Mouse (Mus musculus): ENCODE results near the gene Noa1.

Noa1 gene

DNA sequence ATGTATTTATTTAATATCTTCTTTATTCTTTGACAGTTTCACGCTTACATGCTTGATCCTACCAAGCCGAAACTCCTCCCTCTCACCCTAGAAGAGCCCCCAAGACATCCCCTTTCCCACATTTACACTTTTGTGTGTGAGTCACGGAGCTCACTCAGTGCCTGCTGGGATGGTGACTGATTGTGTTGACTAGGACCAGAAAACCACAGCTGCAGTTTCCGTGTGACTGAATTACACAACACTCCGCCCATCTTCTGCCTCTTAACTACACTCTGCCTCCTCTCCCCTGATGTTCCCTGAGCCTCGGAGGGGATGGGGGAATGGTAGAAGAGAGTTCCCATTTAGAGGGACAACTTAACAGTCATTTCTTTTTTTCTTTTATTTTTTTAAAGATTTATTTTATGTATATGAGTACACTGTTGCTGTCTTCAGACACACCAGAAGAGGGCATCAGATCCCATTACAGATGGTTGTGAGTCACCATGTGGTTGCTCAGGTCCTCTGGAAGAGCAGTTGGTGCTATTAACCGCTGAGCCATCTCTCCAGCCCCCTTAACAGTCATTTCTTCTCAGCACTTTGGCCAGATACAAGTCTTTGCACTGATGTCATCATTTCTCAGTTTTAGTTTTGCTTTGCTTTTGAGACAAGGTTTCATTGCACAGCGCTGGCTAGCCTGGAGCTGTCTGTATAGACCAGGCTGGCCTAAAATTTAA is 57.6 kb downstream of the Noa1 start:
- no peak for DNase-seq

- no peak for DNase-seq
Observed at GRCm38 (mm10) chr5:77251656-77252055, 58.2 kb downstream of the Noa1 start.

- DNase-seq: no peak
Observed at GRCm38 (mm10) chr5:77250083-77250482, 59.8 kb downstream of the Noa1 start.

DNA sequence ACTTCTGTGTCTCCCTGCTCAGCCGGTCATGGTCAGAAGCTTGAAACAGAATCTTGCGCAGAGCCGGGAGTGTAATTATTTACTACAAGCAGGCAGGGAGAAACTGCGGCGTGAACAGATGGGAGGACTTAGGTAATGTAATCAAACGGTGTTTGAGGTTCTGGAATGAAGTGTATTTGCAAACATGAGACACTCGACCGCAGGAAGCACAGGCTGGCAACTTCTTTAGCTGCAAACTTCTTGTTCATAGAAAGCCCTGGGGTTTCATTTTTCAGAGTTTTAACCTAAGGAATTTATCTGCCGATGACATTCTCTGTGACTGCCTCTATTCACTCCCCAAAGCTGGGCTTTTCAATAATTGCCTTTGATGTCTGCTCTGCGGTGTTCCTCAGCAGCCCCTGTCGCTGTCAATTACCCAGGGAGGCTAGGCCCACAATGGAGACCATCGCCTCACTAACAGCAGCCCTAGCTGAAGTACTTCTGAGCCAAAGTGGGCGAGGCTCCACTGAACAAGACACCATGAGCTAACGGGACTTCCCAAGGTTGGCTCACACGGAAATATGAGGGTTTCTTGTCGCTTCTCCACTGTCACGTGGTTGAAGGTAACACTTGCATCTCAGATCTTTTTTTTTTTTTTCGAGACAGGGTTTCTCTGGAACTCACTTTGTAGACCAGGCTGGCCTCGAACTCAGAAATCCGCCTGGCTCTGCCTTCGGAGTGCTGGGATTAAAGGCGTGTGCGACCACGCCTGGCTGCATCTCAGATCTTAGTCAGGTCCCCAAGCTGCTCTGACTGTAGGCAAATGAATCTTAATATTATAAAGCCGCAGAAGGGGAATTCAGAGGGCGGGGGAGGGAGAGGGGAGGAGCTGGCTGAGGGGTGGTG is 63.9 kb downstream of the Noa1 start:
- no peak for DNase-seq

GRCm38 (mm10) chr5:77245463-77245786 is 64.5 kb downstream of the Noa1 start:
- no peak for DNase-seq

DNA sequence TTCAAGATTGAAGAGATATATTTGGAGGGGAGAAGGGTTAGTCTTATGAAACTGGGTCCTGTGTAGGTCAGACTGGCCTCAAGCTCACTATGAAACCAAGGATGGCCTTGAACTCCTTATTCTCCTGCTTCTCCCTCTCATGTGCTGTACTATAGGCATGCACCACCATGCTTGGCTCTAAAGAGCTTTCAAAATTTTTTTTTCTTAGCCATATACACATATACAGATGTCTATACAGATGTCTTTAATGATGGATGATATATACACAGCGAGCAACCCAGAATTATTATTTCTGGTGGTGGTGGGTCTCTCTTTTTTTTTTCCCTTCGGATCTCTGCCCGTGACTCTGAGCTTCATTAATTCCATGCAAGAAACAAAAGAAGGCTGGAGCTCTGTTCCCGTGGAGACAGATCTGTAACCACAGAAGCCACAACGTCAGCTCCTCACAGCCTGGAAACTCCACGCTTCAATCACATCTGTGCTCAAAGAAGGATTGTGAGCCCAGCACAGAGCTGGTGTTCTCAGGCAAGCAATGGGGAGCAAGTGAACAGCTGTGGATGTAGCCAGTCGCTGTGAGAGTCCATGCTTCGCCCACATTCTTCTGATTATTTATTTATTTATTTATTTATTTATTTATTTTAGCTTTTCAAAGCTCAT is 65.4 kb downstream of the Noa1 start:
- peak; percentile 23 for DNase-seq
